Mouse (Mus musculus): ENCODE results near the gene Asah2.

Gene Asah2

GRCm38 (mm10) chr19:31975882-31976281 is 132.1 kb downstream of the Asah2 start:
- CTCF ChIA-PET, result no interaction called here

- CTCF ChIA-PET, result interaction anchor here (0.5 kb wide), 1 partner anchor 73 kb away, joined by 3 read pairs; no protein-coding TSS in a partner anchor
Measured at GRCm38 (mm10) chr19:31971998-31972397, 136.0 kb downstream of the Asah2 start.

GRCm38 (mm10) chr19:31971405-31971804 is 136.6 kb downstream of the Asah2 start:
- CTCF ChIA-PET, result no interaction called here

GRCm38 (mm10) chr19:31967933-31968532 is 140.0 kb downstream of the Asah2 start:
- CTCF ChIA-PET, result no interaction called here

GRCm38 (mm10) chr19:31963147-31963546 is 144.9 kb downstream of the Asah2 start:
- CTCF ChIA-PET, result no interaction called here

GRCm38 (mm10) chr19:31960434-31960833 is 147.6 kb downstream of the Asah2 start:
- CTCF ChIA-PET, result interaction anchor here (0.6 kb wide), 1 partner anchor 556 kb away, joined by 3 read pairs; no protein-coding TSS in a partner anchor

GRCm38 (mm10) chr19:31956359-31956758 is 151.7 kb downstream of the Asah2 start:
- CTCF ChIA-PET, result no interaction called here

- CTCF ChIA-PET, result interaction anchor here (0.6 kb wide), 1 partner anchor 44 kb away, joined by 3 read pairs; no protein-coding TSS in a partner anchor
Measured at GRCm38 (mm10) chr19:31954696-31955095, 153.3 kb downstream of the Asah2 start.

- CTCF ChIA-PET, result interaction anchor here (0.6 kb wide), 1 partner anchor 44 kb away, joined by 3 read pairs; no protein-coding TSS in a partner anchor
Measured at GRCm38 (mm10) chr19:31954267-31954666, 153.7 kb downstream of the Asah2 start.

- CTCF ChIA-PET, result no interaction called here
Measured at GRCm38 (mm10) chr19:31953799-31954198, 154.2 kb downstream of the Asah2 start.

GRCm38 (mm10) chr19:31950793-31951489 is 157.1 kb downstream of the Asah2 start:
- CTCF ChIA-PET, result no interaction called here
